Mouse (Mus musculus) cortical plate, adult 2 months (tissue): ENCODE data around the gene Tbc1d9b.

Experiments used
- CTCF ChIP-seq: fragments of 200-500 bp; IDR thresholded peaks from 2 replicates; pipeline ENCODE4 v1.5.1; 2011; ENCODE audit warnings: mild to moderate bottlenecking, control low read depth, low read length; ENCODE audit not compliant: insufficient read depth; ENCODE audit errors: extremely low read depth
- POLR2A ChIP-seq: fragments of 200-500 bp; IDR thresholded peaks from 2 replicates; pipeline ENCODE4 v1.6.1; 2011; ENCODE audit warnings: mild to moderate bottlenecking, low read length, control low read depth; ENCODE audit not compliant: insufficient read depth; ENCODE audit errors: extremely low read depth

DNA sequence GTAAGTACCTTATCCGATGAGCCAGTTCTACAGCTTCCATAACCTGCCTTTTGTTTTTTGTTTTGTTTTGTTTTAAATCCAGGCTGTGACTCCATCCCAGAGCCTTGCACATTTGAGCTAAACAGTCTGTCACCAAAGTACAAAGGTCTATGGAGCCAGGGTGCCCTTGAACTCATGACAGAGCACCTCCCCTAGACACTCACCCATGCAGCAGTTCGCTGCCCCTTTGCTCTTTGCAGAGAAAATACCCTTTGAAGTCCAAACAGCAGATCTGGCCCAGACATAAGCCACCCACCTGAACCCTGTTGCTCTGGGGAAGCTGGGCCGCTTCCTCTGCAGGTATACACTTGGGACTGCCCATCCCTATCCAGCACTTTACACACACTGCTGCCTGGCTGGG is 70.4 kb downstream of the Tbc1d9b start:
- no peak for TF ChIP-seq POLR2A
- TF ChIP-seq CTCF: no peak
